Mouse (Mus musculus) embryonic fibroblast, embryonic 13.5 days (primary cell): ENCODE results near the gene Fcho1.

Source experiments
- CTCF ChIP-seq: IDR thresholded peaks from 2 replicates; pipeline ENCODE4 v1.5.1; 2011; ENCODE audit warnings: mild to moderate bottlenecking, control low read depth, low read length, moderate library complexity, borderline replicate concordance; ENCODE audit not compliant: insufficient read depth
- POLR2A ChIP-seq: IDR thresholded peaks from 2 replicates; pipeline ENCODE4 v1.6.1; 2011; ENCODE audit warnings: low read depth, mild to moderate bottlenecking, control low read depth, low read length, moderate library complexity

- TF ChIP-seq CTCF = no peak
- no peak for TF ChIP-seq POLR2A
Measured at GRCm38 (mm10) chr8:71676803-71677202, 48.7 kb downstream of the Fcho1 start.
